Mouse (Mus musculus) R1 (cell line): ENCODE measurements around the gene Aurkb.
A peak's percentile ranks its signal among the peaks of the same experiment; 100 is the strongest.

Experiments
- DNase-seq: peaks from one replicate; pipeline ENCODE4 v3.0.0-alpha.2; 2018; ENCODE audit warnings: low read depth, low spot score

The Aurkb gene

GRCm38 (mm10) chr11:69036486-69037230 lies 8.8 kb upstream of the Aurkb start:
- DNase-seq: no peak

- DNase-seq: peak; percentile 91
Measured at GRCm38 (mm10) chr11:69037231-69038061, 8.0 kb upstream of the Aurkb start.

GRCm38 (mm10) chr11:69038173-69038572 lies 7.3 kb upstream of the Aurkb start:
- DNase-seq: no peak

- DNase-seq: no peak
Measured at GRCm38 (mm10) chr11:69046395-69046774, 938 bp downstream of the Aurkb start.

GRCm38 (mm10) chr11:69047592-69047991 lies 2.1 kb downstream of the Aurkb start:
- no peak for DNase-seq

- DNase-seq: no peak
Measured at GRCm38 (mm10) chr11:69048151-69048550, 2.7 kb downstream of the Aurkb start.

- DNase-seq: no peak
Measured at GRCm38 (mm10) chr11:69050748-69051147, 5.3 kb downstream of the Aurkb start.

- DNase-seq: no peak
Measured at GRCm38 (mm10) chr11:69051771-69052170, 6.3 kb downstream of the Aurkb start.

GRCm38 (mm10) chr11:69052824-69053421 lies 7.5 kb downstream of the Aurkb start:
- no peak for DNase-seq

GRCm38 (mm10) chr11:69053848-69054247 lies 8.4 kb downstream of the Aurkb start:
- peak; percentile 76 for DNase-seq

GRCm38 (mm10) chr11:69058265-69058664 lies 12.8 kb downstream of the Aurkb start:
- DNase-seq: no peak

GRCm38 (mm10) chr11:69058729-69059356 lies 13.4 kb downstream of the Aurkb start:
- no peak for DNase-seq

GRCm38 (mm10) chr11:69059357-69059974 lies 14.0 kb downstream of the Aurkb start, which contains the start of gene Borcs6:
Borcs6 (plus strand) TSS chr11:69059717.
- peak; percentile 99 for DNase-seq

- no peak for DNase-seq
Measured at GRCm38 (mm10) chr11:69059975-69060411, 14.5 kb downstream of the Aurkb start.

- DNase-seq: no peak
Measured at GRCm38 (mm10) chr11:69060448-69061254, 15.2 kb downstream of the Aurkb start.

- no peak for DNase-seq
Measured at GRCm38 (mm10) chr11:69061255-69061912, 15.9 kb downstream of the Aurkb start.

- peak; percentile 66 for DNase-seq
Measured at GRCm38 (mm10) chr11:69062194-69062760, 16.8 kb downstream of the Aurkb start.

GRCm38 (mm10) chr11:69062761-69063224 lies 17.3 kb downstream of the Aurkb start:
- DNase-seq: peak; percentile 95

- peak; percentile 83 for DNase-seq
Measured at GRCm38 (mm10) chr11:69063413-69064201, 18.2 kb downstream of the Aurkb start.
